Mouse (Mus musculus) embryonic fibroblast, embryonic 13.5 days (primary cell): Measurements from ENCODE around the gene Cntfr.

Source experiments
- CTCF ChIP-seq: IDR thresholded peaks from 2 replicates; pipeline ENCODE4 v1.5.1; 2011; ENCODE audit warnings: mild to moderate bottlenecking, control low read depth, low read length, moderate library complexity, borderline replicate concordance; ENCODE audit not compliant: insufficient read depth
- POLR2A ChIP-seq: IDR thresholded peaks from 2 replicates; pipeline ENCODE4 v1.6.1; 2011; ENCODE audit warnings: low read depth, mild to moderate bottlenecking, control low read depth, low read length, moderate library complexity

GRCm38 (mm10) chr4:41663614-41664013 lies 33.3 kb downstream of the Cntfr start:
- TF ChIP-seq POLR2A (no peak), CTCF (no peak)
